Mouse (Mus musculus) naive thymus-derived CD4-positive, alpha-beta T cell, adult 2 months (primary cell): ENCODE data around the gene Selplg.

ENCODE experiments used
- DNase-seq: peaks from one replicate; pipeline ENCODE4 v3.0.0-alpha.2; 2011; ENCODE audit warnings: low read depth

The Selplg gene

DNA sequence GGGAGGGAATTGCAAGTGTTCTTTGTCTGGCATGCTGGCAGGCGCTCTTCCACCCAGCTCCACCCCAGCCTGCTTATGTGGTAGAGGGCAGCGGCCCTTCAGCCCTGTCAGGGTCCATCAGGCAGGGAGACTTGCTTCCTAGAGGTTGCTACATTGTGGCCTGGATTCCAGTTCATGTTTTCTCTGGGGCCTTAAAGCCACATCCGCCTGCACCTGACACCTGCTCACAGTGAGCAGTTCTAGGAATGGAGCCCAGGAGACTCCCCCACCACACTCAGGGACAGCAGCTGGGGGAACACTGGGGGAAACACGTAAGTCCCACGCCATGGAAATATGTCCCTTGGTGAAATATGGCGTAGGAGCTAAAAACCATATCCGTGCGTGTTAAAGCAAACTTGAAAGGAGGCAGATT, at the start of gene Selplg:
TSS of gene Selplg (minus strand) at position 155 of the 412 bp plus-strand sequence.
- DNase-seq: peak; percentile 92

DNA sequence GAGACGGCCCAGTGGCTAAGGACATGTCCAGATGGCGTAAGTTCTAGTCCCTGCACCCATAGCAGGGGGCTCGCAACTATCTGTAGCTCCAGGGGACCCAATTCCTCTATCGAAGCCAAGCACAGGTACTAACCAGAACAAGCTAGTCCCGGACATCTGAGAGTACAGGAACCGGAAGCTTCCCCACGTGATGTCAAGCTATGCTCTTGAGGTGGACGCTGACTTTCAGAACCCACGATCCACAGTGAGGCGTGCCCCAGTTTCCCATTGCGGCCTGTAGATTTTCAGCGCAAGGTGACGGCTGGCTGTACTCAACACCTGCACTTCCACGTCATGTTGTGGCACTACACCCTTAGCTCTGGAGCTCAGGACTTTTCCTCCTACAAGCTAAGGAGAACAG, 48.7 kb upstream of the Selplg start:
- DNase-seq: no peak

DNA sequence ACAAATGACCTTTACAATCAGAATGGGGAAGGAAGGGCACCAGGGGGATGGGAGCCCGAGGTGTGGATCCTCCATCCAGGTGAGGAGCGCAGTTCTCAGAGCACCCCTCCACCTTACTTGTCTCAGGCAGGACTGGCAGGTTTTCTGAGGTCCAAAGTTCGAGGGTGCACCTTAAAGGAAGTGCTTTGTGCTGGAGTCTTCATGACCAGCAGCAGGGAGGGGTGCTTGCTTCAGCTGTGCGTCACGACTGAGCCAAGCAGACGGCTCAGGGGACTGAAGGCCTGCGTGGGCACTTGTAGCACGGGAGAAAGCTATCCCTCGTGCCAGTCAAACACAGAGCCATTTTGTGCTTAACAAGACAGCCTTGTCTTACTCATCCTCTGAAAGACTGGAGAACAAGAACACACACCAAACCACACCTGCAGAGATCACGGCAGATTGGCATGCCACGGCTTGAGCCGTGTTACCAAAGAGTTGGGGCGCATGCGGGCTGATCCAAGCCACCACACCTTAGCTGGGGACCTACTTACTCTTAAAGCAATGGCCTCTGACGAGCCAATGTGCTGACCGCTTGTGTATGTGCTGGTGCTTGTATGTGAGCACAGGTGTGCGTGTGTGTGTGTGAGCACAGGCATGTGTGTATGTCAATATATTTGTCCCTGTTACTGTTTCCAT, 46.6 kb upstream of the Selplg start:
- DNase-seq: no peak

DNA sequence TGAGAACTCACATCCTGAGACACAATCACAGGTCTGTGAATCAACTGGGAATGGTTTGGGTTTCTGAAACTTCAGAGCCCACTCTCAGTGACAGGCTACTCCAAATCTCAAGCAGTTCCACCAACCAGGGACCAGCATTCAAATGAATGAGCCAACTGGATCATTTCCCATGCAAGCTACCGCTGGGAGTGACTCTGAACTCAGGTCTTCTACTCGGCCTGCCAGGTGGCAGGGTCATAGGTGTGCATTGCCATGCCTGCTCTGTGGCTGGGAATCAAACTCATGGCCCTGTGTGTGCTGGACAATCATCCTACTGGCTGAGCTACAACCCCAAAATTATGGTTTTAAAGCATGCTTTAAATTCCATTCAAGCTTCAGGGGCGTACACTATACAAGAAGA, 45.1 kb upstream of the Selplg start:
- DNase-seq: no peak

DNA sequence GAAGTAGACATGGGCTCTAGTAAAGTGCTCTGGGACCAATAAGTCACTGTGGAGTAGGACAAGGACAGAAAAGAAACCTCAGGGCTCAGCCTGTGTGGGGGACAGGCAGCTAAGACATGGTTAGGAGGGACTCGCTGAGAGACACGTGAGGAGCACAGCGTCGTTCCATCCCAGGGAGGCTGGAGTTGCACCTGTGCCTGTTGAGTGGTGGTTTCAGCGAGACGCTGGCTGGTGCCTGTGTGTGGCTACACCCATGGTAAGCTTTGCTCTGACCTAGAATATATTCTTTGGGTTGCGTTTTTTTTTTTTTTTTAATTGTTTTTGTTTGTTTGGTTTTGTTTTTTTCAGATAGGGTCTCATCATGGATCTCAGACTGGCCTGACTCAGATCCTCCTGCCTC, 43.7 kb upstream of the Selplg start:
- no peak for DNase-seq

DNA sequence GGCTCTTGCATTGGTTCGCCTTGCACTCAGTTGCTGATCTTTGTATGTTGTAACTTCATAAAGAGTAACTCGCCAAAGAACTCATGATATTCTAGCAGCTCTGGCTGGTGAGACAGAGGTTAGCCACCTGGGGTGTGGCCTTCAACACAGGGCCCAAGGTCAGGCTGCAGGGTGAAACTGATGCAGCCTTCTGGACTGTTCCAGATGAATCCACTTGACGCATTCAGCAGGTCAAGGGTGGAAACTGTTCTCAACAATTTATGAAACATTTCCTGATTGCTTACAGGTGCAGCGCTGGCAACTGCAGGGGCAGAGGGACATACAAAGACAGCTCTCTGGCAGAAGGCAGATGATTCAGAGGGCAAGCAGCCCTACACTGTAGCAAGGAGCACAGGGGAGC, 43.2 kb upstream of the Selplg start:
- DNase-seq: no peak

DNA sequence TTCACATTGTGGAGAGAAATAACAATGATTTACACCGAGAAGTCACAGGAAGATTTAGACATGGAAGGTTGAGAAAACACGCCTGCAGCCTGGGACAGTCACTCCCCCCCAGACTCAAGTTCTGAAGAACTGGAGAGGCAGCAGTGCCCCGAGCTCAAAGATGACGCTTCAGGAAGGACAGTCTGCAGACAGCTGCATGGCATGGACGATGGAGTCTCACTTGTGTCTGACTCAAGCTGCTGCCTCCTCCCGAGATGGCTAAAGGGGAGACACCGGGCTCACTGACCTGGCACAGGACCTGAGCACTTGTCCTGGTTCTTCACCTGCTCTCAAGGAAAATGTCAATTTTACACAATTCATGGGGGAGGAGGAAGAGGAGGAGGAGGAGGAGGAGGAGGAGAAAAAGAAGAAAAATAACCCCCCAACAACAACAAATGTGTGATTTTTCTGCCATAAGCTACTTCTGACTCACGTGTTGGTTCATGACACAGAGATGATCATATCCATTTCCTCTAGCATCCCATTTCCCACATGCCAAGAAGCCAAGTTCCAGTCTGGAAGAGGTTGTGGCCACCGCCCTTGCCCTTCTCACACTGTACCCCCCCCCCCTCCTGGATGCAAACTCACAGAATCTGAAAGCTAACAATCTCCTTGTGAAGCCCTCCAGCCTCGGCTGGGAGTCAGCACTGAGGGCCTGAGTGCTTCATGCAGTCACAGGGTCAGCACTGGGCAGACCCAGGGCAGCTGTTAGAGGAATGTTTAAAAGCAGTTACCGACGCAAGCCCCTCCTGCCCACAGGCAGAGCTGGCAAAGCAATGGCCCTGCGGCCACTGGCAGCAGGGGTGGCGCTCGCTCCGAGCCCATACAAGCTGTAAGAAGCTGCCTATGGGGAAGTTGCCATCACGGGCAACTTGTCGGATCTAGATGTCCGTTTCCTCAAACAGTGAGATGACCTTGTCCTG, 41.9 kb upstream of the Selplg start:
- no peak for DNase-seq

DNA sequence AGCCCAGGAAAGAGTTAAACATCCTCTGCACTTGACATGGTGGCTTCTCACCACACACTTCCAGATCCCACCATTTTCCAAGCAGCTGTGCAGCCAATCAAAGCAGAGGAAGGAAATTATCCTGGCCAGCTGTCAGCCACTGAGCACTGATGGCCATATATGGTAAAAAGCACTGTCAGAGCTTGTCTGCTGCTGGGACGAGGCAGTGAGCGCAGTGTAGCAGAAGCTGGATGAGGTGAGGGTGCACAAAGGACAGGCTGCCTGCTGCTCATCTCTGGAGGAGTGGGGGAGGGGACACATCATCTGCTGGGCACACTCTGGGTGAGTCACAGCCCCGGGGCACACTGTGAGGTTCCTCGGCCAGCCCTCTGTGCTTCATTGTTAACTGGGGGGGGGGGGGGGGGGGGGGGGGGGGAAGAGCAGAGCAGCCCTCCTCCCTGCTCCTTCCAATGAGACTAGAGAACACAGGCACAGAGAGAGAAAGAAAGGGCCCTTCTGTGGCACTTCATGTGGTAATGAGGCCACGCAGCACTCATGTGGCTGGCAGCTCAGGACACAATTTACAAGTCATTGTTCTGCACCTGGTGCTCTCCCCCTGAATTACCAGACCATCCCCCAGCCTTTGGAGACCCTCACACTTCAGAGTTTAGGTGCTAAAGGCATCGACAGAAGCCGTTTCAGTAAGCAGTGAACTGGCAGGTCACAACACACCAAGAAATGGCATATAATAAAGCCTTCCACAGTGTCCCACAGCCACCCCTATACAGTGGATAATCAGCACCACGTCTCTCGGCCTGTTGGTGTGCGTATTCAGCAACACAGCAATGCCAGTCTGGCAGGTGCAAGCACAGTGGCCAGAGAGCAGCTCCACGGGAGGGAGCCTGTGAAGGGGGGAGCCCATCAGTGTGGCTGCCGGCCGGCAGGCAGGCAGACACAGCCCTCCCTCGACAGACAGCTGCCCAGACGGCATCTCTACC, 40.8 kb upstream of the Selplg start:
- peak; percentile 68 for DNase-seq

DNA sequence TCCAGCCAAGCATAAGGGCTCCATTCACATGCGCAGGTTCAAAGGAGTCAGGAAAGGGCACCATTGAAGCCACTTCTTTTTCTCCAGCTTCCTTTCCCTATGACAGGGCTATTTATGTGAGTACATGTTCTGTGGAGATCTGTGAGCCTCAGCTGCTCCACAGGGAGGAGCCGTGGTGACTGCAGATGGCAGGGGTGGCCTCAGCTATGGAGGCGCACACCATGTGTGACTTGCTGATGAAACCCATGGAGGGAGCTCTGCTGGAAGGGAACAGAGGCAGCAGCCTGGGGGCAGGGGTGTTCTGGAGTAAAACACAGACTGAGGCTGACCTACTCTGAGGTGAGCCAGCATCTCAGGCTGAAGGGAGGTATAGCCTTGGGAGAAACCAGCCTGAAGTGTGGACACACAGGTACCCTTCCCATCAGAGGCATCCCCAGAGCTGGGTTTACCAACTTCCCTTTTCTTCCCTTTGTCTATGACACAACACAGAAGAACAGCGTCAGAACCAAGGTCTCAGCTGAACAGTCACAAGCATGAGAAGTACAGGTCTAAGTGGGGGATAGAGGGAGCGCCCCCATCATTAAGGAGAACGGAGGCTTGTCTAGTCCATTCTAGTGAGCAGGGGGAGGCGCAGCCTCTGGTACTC, 39.6 kb upstream of the Selplg start:
- DNase-seq: no peak

DNA sequence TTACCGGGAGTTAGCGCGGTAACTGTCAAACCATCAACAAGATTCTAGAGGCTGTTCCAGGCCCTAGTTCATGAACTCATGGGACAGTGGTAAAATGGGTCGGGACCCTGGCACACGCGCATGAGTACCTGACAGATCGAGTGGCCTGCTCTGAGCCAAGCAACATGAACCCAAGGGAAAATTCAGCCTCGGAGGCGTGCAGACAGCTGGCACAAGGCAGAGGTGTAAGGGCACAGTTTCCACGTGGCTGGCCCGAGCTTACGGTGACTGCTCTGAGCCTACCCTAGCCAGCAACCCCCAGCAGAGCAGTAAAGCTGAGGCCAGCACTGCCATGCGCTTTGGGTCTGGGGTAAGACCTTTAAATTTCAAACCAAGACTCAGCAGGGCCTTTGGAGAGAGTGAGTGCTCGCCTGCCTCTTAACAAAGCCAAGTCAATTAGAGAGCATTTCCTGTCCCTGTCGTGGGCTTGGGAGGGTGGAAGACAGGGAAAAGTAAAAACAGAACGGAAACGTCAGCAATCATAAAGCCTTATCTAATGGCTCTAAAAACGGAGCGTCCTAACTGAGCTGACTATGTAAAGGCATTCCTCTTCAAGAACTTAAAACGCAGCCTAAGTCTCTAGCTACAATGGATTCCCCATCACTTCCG, 38.1 kb upstream of the Selplg start:
- peak; percentile 32 for DNase-seq

DNA sequence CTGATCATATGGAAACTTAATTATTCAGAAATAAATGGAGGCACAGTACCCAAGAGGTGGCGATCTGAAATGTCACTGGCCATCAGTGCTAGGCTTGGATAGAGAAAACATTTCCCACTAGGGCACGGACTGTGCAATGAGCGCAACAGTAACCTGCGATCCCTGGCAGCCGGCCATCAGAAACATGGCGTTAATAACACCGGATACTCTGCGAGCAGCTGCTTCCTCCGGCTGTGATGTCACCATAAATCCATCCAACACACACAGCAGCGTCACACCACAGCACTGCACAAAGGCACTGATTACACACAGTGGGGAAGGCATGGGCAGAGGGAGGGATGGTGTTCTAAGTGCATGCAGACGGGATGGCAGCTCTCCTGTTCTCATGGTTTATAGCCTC, 36.7 kb upstream of the Selplg start:
- DNase-seq: no peak

DNA sequence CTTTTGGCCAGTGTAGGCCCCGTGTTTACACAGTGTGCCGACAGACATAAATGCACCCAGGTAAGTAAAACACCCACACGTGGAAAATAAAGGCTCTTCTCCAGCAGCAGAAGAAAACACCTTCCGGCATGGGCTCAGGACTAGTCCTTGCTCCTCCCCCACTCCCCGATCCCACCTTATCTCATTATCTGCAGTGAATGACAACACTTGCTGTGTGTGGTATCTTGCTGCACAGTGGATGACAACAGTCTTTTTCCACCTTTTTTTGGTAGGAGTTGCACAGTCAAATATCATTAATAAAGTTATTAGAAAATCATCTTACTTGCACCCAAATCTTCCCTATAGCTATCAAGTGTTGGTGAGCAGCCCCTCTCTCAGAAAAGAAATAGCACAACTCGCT, 32.5 kb upstream of the Selplg start:
- no peak for DNase-seq

DNA sequence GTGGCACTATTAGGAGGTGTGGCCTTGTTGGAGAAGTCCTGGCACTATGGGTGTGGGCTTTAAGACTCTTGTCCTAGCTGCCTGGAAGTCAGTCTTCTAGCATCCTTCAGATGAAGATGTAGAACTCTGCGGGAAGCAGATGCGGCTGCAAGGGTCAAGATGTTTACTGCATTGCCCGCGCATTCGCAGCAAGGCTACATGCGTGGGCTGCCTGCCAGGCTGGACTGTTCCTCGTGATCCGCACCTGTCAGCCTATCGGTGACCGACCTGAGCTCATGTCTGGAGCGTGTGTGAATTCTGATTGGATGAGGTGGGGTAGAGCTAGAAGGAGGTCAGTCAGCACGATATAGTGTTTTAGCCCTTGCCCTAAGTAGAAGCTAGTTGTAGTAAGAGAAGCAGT, 31.6 kb upstream of the Selplg start:
- no peak for DNase-seq

DNA sequence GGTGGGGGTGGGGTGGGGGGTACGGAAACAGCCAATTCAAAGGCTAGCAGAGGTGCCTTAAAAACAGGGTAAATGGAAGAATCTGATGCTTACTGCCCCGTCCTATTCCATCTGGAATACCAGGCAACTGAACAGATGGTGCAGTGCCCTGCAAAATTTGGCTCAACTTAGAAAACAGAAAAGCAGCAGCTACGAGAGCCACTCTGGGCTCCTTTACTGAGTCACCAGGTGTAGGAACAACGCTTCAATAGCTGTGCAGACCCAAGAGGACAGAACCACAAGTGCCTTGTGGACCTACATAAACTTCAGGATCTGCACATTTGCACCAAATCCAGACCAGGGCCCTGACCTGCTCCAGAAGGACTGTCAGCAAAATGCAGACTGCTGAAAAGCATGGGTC, 30.0 kb upstream of the Selplg start:
- DNase-seq: no peak

DNA sequence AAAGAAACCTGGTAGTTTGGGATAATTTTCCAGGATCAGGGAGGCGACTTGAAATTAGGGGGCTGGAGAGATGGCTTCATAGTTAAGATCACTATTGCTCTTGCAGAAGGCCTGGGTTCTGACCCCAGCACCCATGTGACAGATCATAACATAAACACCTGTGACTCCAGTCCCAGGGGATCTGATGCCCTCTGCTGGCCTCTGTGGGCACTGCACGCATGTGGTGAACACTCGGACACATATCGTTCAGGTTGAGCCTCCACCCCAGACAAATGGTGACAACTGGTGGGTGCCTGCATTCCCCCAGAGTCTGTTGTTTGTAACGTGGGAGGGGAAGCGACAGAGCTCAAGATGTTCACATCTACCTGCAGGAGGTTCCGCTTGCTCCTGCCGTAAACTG, 28.9 kb upstream of the Selplg start:
- no peak for DNase-seq

DNA sequence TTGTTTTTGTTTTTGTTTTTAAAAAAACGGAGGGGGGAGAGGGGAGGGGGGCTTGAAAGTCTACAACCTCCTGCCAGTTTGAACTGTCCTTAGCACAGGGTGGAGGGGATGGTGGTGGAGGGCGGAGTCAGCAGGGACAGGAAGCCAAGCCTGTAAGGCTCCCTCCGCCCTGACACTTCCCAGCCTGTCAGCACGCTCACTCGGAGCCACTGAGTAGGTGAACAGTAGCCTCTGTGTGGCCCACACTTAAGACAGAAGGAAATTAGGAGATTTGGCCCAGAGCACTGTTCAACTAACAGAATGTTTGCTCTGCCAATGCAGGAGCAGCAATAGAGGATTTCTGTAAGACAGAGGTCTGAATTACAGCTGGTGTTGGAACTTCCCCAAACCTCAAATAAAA, 26.5 kb upstream of the Selplg start:
- DNase-seq: peak; percentile 54

DNA sequence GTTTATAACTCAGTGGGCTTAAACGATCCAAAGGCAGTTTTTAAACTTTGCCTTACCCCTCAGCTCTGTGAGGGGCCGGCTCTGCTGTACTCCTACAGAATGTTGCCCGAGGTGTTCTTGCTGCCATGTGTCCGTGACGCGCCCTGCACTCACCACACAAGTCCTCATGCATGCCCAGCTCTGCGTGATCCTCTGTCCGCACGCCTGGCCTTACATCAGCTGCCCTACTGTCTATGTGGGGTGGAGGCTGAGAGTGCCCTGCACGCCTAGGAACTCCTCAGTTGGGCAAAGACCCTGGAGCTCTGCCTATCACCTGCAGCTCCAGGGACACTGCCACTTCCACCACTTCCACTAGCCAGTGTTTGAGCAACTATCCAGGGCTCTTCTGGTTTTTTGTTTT, 26.1 kb upstream of the Selplg start:
- no peak for DNase-seq

DNA sequence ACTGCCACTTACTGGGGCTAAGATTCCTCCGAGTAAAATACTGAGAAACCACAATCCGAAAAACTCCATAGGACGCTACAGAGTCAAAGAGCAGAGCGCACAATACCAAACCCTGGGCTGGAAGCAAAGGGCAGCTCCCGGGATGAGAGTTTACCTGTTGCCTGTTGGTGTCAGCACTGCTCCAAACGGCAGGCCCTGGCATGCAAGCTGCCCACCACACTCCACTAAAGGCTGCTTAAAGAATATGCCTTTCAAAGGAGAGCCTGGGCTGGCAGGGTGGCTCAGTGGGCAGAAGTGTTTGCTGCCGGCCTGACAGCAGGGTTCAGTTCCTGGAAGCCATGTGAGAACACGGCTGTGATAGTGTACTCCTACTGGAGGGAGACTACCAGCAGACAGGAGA, 25.2 kb upstream of the Selplg start:
- DNase-seq: no peak

DNA sequence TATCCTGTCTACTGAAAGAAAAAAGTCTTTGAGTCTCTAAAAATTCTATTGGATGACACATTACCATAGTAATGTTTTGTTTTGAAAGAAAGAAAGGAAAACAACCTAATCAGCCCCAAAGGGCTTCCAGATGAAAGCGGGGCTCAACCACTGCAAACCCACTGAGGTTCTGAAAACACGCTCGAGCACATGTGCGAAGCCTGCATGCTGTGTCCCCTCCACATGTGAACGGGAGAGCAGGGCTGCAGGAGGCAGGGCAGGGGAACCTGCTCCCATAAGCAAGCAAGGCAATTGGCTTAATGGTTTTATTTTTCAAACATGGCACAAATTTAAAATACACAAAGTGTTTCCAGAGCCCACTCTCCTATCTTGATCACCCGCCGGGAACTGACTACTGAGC, 24.2 kb upstream of the Selplg start:
- no peak for DNase-seq

DNA sequence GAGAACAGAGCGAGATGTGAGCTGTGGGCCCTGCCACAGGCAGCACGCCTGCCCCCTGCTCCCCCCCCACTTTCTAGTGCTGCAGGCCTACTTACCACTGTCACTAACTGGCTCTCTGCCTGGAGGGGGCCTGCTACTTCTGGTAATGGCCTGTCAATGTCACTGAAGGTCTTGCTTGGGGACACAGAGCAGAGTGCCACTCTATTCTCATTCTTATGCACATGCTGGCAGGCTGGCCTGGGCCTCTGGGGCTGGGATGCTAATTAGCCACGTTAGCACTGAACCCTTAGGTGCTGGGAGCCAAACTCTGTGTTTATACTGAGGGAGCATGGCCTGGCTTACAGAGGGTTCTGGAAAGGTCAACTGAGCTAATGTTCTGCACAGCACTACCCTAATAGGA, 23.3 kb upstream of the Selplg start:
- DNase-seq: no peak

DNA sequence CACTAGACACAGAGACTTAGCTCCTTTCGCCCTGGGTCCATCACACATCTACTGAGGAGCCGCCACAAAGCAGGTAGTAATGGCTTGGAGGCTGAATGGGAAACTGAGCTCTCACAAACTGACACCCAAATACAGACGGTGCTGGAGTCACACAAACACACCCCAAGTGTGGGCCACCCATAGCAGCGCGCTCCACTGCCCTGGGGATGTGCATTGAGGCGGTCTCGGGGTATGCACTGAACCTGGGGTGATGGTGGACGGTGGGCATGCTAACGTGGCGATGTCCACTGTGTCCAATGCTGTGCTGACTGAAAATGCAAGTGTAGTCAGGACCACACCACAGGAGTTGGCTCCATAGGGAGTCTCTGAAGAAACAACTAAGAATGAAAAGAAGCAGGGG, 22.7 kb upstream of the Selplg start:
- no peak for DNase-seq
